Mouse (Mus musculus) gastrocnemius, postnatal 4 days (tissue): ENCODE results near the gene Dmkn. TPM values are rescaled to one million over a fixed set of nuclear protein-coding genes. Genes with fewer than 3 reads are reported as not detected.
"Not testable (repeated sequence)": the region's sequence is repeated elsewhere in the genome, so short reads cannot be mapped to it uniquely, and the experiment has no call there.

Source experiments
- DNase-seq, 2 experiments: peaks; one replicate each; pipeline ENCODE4 v3.0.0; 2021 to 2022; ENCODE audit warnings: low spot score in 2 of 2, mixed read lengths in 2 of 2
- long read RNA-seq, 2 experiments: library from polyadenylated mRNA; stranded (forward); transcript quantifications; one replicate each; pipeline ENCODE4 v2.0.0; 2021
- total RNA-seq, 2 experiments: library from RNA; stranded (reverse); gene quantifications; 2 replicates each; pipeline ENCODE4 v1.2.3; 2021

Gene Dmkn
- 1 to 10 TPM in 1 of 2 experiments, under 1 TPM in 1; 0.86 to 1.2 TPM for total RNA-seq
- long read RNA-seq, experiment 1, transcript Dmkn-205 (20 exons, 2,063 nt) = major isoform, 28 of 60 reads
- long read RNA-seq, experiment 1, partial matches to known transcripts = 7 of 60 reads
- long read RNA-seq, experiment 1, other reads (novel, unspliced or antisense) = 17 of 60 reads
- long read RNA-seq, experiment 2, partial matches to known transcripts = 1 of 1 reads
- long read RNA-seq, experiment 2, other reads (novel, unspliced or antisense) = 0 of 1 reads

GRCm38 (mm10) chr7:30763456-30763855 lies at the start of gene Dmkn:
Dmkn (plus strand) TSS chr7:30763756.
- no peak for DNase-seq

GRCm38 (mm10) chr7:30717006-30717715 lies 46.4 kb upstream of the Dmkn start:
- DNase-seq = peak in 1 of 2 experiments; percentile 29

DNA sequence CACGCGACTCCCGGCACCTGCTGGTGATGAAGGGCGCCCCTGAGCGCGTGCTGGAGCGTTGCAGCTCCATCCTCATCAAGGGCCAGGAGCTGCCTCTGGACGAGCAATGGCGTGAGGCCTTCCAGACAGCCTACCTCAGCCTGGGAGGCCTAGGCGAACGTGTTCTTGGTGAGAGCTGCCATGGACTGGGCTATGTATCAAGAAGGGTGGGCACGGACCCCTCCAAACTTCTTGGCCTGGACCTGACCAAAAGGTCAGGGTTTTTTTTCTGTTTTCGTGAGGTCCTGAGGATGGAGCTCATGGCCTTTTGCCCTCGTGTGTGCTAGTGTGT lies 45.9 kb upstream of the Dmkn start:
- no peak for DNase-seq

- no peak for DNase-seq
Observed at GRCm38 (mm10) chr7:30719669-30720068, 43.9 kb upstream of the Dmkn start.

- DNase-seq = no peak
Observed at GRCm38 (mm10) chr7:30721286-30721685, 42.3 kb upstream of the Dmkn start.

- no peak for DNase-seq
Observed at GRCm38 (mm10) chr7:30723274-30723953, 40.1 kb upstream of the Dmkn start.

GRCm38 (mm10) chr7:30728214-30728613 lies 35.3 kb upstream of the Dmkn start:
- no peak for DNase-seq

DNA sequence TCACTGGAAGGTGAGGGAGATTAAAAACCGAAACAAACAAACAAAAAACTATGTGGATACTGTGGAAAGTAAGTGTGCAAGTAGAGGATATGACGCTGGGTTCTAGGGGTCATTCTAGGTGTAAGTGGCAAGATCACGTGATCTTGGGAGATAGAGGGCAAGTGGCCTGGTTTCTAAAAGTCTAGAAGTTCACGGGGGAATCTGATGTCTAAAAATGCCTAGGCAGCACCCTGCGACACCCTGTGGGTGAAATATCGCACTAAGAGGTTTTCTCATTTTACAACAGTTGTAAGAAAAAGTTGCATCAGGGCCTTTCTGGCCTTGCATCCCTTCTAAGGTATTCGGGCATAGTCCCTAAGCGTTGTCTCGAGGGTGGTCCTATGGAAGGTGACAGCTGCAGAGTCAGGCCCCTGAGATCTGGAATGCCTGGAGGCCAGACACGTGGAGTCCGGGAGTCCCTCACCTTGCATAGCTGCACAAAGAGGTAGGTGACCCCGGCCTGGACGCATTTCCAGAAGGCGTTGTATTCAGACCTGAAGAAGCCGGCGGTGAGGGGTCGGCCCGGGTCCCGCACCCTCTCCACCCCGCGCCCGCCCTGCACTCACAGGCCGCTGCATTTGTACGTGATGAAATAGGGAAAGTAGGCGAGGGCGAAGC lies 34.7 kb upstream of the Dmkn start:
- no peak for DNase-seq

- DNase-seq = peak; percentile 84 to 94
Observed at GRCm38 (mm10) chr7:30729396-30730063, 34.0 kb upstream of the Dmkn start, which contains the start of gene Tmem147. Tmem147 (minus strand) TSS chr7:30729540.

DNA sequence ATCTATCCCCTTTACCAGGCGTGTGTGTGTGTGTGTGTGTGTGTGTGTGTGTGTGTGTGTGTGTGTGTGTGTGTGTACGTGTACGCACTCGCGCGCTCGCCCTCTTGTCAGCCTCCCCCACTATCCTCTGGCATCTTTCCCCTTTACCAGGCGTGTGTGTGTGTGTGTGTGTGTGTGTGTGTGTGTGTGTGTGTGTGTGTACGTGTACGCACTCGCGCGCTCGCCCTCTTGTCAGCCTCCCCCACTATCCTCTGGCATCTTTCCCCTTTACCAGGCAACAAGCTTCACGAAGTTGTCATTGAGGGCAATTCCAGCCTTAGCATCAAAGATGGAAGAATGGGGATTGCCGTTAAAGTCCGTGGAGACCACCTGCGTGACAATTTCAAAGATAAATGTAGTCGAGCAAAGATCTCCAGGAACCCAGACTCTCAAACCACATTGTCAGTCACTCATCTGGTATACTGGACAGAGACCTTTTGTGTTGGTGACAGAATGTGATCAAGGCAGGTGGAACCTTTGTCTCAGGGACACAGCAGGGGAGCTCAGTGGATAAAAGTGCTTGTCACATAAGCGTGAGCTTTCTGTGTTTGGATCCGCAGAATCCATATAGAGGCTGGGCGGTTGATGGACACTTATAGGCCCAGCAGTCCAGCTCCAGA lies 33.4 kb upstream of the Dmkn start:
- not testable (repeated sequence) for DNase-seq

- no peak for DNase-seq
Observed at GRCm38 (mm10) chr7:30736211-30736610, 27.3 kb upstream of the Dmkn start.

DNA sequence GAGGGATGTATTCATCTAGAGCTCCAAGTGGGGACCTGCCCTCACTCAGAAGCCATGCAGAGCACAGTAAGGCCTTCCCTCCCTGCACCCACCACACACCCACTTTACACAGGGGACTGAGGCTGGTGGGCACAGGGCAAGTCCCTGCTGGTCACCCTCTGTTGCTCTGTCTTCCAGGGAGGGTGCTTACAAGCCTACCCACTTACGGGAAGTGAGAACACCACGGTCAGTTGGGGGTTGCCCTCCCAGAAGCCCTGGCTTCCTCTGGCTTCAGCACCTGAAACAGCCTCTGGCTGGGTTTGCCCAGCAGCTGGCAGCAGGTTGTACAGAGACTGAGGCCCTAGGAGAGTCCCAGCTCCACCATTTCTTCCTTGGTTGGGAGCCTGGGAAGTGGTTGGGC lies 21.0 kb upstream of the Dmkn start:
- not testable (repeated sequence) for DNase-seq

DNA sequence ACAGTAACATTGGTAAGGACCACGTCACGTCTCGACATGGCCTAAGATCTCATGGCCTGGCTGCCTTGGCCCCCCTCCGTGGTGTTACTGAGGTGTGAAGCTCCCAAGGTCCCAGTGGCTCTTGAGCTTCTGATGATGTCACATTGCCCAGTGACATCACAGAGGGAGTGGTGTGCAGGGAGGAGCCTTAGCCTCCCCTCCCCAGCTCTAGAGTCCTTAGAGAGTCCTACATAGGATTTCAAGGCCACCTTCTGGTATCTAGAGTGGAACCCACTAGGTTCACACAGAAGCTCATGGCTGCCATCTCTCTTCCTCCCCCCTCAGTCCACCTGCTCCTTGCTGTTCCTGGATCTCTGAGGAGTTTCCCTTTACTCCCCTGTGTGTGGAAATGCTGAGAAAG lies 19.9 kb upstream of the Dmkn start, which contains the start of gene Gapdhs:
Gene Gapdhs, minus strand, starts transcription at position 65 of the 400 bp plus-strand sequence.
- DNase-seq = not testable (repeated sequence)

DNA sequence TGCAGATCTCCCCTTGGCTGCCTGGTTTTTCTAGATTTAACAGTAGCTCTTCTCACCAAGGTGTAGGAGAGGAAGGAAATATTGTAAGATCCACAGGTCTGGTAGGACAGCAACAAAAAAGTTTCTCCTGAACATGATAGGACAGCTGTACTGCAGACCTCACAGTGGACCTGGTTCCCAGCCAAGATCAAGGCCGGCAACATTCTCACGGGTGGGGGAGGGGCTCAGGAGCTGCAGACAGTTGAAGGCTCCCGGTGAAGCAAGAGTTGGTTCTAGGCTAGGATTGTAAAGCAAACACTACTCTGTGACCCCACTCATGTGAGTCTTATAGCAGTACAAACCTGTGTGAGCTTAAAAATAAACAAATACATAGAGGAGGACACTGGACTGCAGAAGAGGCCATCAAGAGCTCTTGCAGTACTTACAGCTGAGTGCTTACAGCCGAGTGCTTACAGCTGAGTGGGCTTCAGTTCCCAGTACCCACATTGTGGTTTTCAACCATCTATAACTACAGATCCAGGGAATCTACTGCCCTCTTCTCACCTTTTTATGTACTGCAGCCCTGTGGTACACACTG lies 19.4 kb upstream of the Dmkn start:
- peak in 1 of 2 experiments; percentile 48 for DNase-seq

- DNase-seq = no peak
Observed at GRCm38 (mm10) chr7:30747525-30748204, 15.9 kb upstream of the Dmkn start.

DNA sequence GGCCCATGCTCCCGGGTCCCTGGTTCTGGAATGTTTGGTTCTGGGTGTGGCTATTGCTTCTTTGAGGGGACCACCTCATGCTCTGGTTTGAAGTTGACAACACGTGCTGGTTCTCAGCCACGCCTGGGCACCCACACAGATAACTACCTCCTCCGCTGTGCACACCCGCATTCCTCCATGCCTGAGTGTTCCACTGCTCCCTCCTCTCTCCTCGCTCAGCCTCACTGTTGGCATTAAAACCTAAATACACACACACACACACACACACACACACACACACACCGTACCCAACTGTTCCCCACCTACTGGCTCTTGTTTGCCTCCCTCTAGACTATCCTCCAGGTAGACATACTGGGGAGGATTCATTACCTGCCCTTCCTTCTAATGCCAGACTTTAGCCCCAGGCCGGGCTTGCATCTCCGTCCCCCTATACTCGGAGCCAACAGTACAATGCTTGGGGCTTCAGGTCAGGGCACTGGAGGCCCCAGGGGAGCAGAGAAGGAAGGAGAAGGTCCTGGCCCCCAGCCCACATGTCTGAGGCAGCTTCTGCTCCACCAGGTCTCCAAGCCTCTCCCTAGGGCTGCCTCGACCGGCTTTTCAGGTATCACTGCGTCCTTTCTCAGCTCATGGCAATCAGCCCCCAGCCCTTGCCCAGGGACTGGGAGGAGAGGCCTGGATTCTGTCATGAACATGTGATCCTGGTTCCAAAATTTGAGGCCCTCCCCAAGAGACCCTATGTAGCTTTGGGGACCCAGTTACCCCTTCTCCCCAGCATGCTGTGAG lies 13.5 kb upstream of the Dmkn start:
- DNase-seq = no peak

DNA sequence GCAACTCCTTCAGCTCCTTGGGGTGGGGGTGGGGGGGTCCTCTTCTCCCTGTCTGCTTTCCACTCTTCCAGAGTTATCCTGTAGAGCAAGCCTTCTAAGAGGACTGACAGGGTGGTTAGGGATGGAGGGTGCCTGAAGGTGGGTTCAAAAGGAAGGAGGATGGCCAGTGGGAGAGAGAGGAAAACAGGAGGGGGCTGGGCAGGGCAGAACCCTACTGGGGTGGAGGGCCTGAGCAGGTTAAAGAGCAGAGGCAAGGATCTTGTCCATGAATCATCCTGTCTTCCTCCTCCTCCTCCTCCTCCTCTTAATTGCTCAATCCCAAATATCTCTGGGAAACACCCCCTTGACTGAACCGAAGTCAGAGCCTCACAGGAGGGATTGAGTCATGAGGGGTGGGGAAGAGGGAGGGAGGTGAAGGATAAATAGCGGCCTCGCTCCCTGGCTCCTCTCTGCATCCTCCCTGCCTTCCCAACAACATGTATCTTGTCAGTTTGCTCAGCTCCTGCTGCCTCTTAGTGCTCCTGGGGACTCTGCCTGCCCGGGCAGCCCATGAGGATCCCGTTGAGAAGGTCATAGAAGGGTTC lies 12.4 kb upstream of the Dmkn start, which contains the start of gene Sbsn:
Gene Sbsn, plus strand, starts transcription at position 386 of the 584 bp plus-strand sequence.
- no peak for DNase-seq

- DNase-seq = no peak
Observed at GRCm38 (mm10) chr7:30757001-30757400, 6.6 kb upstream of the Dmkn start.
